Mouse (Mus musculus) liver, embryonic 15.5 days (tissue): ENCODE data around the gene Atp6v1g1. TPM values are rescaled to one million over a fixed set of nuclear protein-coding genes. Genes with fewer than 3 reads are reported as not detected.
A peak's percentile ranks its signal among the peaks of the same experiment; 100 is the strongest.

Source experiments
- ATAC-seq: fragments of 200-750 bp; cut with Nextera tagmentation; 2 replicates; pipeline ENCODE4 v1.8.0; 2017; ENCODE audit warnings: moderate number of reproducible peaks, mild to moderate bottlenecking, moderate library complexity; ENCODE audit not compliant: insufficient read depth
- H3K27ac ChIP-seq: fragments of 300-500 bp; sonication (generic); replicated peaks from 2 replicates; pipeline ENCODE4 v1.5.1; 2015; ENCODE audit warnings: mild to moderate bottlenecking, inconsistent platforms
- H3K27me3 ChIP-seq: fragments of 300-500 bp; sonication (generic); 2 replicates; pipeline ENCODE4 v1.6.1; 2015; ENCODE audit warnings: mild to moderate bottlenecking, inconsistent platforms
- H3K36me3 ChIP-seq: fragments of 300-500 bp; sonication (generic); replicated peaks from 2 replicates; pipeline ENCODE4 v1.6.1; 2015; ENCODE audit warnings: moderate library complexity, mild to moderate bottlenecking, inconsistent platforms
- H3K4me1 ChIP-seq: fragments of 300-500 bp; sonication (generic); replicated peaks from 2 replicates; pipeline ENCODE4 v1.6.1; 2015; ENCODE audit warnings: inconsistent platforms
- H3K4me2 ChIP-seq: fragments of 300-500 bp; sonication (generic); 2 replicates; pipeline ENCODE4 v1.6.1; 2015; ENCODE audit warnings: moderate library complexity, mild to moderate bottlenecking, inconsistent platforms
- H3K4me3 ChIP-seq: fragments of 300-500 bp; sonication (generic); replicated peaks from 2 replicates; pipeline ENCODE4 v1.5.1; 2015; ENCODE audit warnings: mild to moderate bottlenecking, inconsistent platforms
- H3K9ac ChIP-seq: fragments of 300-500 bp; sonication (generic); 2 replicates; pipeline ENCODE4 v1.6.1; 2015; ENCODE audit warnings: moderate library complexity, mild to moderate bottlenecking, inconsistent platforms
- H3K9me3 ChIP-seq: fragments of 300-500 bp; sonication (generic); replicated peaks from 2 replicates; pipeline ENCODE4 v1.6.1; 2016; ENCODE audit warnings: inconsistent platforms
- WGBS: fragments of 180-500 bp; shearing (Covaris S2); methylation state at CpG from one replicate; pipeline ENCODE4 v1.1.7; 2015; ENCODE audit warnings: mixed read lengths; ENCODE audit not compliant: insufficient replicate concordance; 5-methylcytosine and 5-hydroxymethylcytosine counted together
- polyA plus RNA-seq: library from polyadenylated mRNA; unstranded; fragments of >200 nt; fragmentation: Nextera tagmentation; extraction: Ambion mirVana; gene quantifications from 2 replicates; pipeline ENCODE4 v1.2.1, GENCODE M21; 2015

Gene Atp6v1g1
- polyA plus RNA-seq, 1 experiment from 2014 or later: 128 TPM

DNA sequence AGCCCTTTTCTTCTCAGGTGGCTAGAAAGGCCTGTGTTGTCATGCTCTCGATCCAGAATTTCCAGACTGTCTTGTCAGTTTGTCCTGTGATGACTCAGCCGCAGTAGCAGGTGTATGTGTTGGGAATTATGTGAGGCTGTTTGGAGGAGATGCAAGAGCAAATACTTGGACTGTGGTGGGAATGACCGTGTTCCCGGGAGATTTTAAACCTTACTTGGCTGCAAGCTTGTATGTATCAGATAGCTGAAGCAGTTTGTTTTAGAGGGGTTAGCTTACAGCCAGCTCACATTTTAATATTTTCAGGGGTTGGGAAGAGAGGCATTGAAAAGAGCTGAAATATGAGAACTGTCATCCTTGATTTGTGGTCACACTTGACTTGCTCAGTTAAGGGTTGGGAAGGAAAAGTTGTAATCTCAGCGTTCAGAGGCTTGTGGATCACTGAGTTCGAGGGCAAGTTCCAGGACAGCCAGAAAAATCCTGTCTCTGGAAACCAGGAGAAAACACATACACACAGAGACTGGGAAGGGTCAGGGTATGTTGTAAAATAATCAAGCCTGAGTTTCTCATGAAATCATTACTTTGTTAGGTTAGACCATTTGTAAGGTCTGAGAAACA, 2.0 kb downstream of the Atp6v1g1 start:
- 0 out of 2 replicates have a peak overlapping the region, but pooled peaks have one; percentile 79 for H3K9ac ChIP-seq
- H3K27me3 ChIP-seq: no peaks in the 10 kb centered on the region
- no peak for ATAC-seq
- peaks cover 39% of the 10 kb centered on the region for H3K4me1 ChIP-seq
- H3K4me2 ChIP-seq: peak overlapping the region; percentile 79
- peaks cover 28% of the 10 kb centered on the region for H3K36me3 ChIP-seq
- H3K9me3 ChIP-seq: no peaks in the 10 kb centered on the region
- 71% methylated on average over 6 of the region's 6 CpGs for WGBS
- H3K4me3 ChIP-seq: peak overlapping the region; percentile 78
- H3K27ac ChIP-seq: no peak overlapping the region

DNA sequence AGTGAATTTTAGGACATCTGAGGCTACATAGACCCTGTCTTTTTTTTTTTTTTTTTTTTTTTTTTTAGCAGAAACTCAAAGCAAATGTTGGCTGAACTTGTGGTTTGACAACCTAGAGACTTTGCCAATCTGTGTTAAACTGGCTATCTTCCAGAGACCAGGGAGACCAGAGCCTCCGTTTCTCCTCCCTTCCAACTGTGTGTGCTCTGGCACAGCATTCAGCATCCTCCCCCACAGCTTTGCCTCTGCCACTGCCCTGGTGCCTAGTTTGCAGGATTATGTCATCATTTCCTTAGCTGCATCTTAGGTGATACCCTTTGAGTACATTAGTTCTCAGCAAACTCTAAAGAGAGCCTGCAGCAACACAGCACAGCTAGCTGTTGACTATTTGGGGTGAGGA, 3.2 kb downstream of the Atp6v1g1 start:
- H3K9me3 ChIP-seq: no peaks in the 10 kb centered on the region
- no peaks in the 10 kb centered on the region for H3K27me3 ChIP-seq
- WGBS: 75% methylated on average over 1 of the region's 1 CpGs
- no peak for ATAC-seq
- no peak overlapping the region for H3K4me3 ChIP-seq
- H3K4me2 ChIP-seq: no peak overlapping the region
- peaks cover 39% of the 10 kb centered on the region for H3K4me1 ChIP-seq
- H3K27ac ChIP-seq: no peak overlapping the region
- peaks cover 40% of the 10 kb centered on the region for H3K36me3 ChIP-seq
- H3K9ac ChIP-seq: no peak overlapping the region

DNA sequence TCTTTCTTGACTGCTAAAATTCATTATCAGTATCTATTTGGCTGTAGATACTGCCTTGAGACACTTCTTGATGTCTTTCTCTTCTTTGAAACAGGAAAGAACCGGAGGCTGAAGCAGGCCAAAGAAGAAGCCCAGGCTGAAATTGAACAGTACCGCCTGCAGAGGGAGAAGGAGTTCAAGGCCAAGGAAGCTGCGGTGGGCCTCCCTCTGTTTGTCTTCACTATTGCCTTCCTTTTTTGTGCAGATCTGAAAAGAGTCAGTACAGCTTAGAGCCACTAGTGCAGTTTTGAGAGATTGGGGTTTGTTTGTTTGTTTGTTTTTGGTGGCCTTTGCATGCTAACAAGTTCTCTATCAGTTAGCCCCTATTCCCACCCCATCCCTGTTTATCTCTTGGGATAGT, 3.9 kb downstream of the Atp6v1g1 start:
- no peak for ATAC-seq
- Histone ChIP-seq H3K27ac (no peak overlapping the region), H3K36me3 (peaks cover 43% of the 10 kb centered on the region), H3K9ac (no peak overlapping the region), H3K4me3 (no peak overlapping the region), H3K4me2 (no peak overlapping the region), H3K27me3 (no peaks in the 10 kb centered on the region), H3K4me1 (peaks cover 39% of the 10 kb centered on the region), H3K9me3 (no peaks in the 10 kb centered on the region)
- WGBS: 81% methylated on average over 3 of the region's 3 CpGs

- Histone ChIP-seq H3K4me1 (peaks cover 40% of the 10 kb centered on the region), H3K27me3 (no peaks in the 10 kb centered on the region), H3K9me3 (no peaks in the 10 kb centered on the region), H3K36me3 (peaks cover 43% of the 10 kb centered on the region), H3K9ac (no peak overlapping the region), H3K27ac (no peak overlapping the region), H3K4me3 (no peak overlapping the region), H3K4me2 (no peak overlapping the region)
- no peak for ATAC-seq
- 81% methylated on average over 3 of the region's 3 CpGs for WGBS
These were observed 6.3 kb downstream of the Atp6v1g1 start for GRCm38 (mm10) chr4:63550908-63551307.

DNA sequence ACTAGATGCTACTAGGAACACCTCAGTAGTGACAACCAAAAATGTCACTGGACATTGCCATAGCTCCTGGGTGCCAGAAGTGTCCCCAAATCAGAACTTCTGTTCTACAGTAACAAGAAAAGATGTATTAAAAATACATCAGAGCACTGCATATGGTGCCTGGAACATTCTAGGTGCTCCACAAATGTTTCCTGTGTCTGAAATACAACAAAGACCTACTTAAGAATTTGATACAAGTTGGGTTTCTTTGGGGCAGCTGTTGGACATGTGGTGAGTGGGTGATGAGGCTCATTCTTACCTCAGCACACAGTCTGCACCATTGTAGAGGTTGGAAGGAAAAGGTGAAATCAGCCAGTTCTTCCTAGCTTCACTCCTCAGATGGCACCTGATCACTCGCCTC, 8.3 kb downstream of the Atp6v1g1 start:
- Histone ChIP-seq H3K27me3 (no peaks in the 10 kb centered on the region), H3K36me3 (peaks cover 42% of the 10 kb centered on the region), H3K4me1 (peaks cover 39% of the 10 kb centered on the region), H3K27ac (no peak overlapping the region), H3K4me2 (no peak overlapping the region), H3K9ac (no peak overlapping the region), H3K9me3 (no peaks in the 10 kb centered on the region), H3K4me3 (no peak overlapping the region)
- ATAC-seq: no peak
- 71% methylated on average over 1 of the region's 1 CpGs for WGBS

DNA sequence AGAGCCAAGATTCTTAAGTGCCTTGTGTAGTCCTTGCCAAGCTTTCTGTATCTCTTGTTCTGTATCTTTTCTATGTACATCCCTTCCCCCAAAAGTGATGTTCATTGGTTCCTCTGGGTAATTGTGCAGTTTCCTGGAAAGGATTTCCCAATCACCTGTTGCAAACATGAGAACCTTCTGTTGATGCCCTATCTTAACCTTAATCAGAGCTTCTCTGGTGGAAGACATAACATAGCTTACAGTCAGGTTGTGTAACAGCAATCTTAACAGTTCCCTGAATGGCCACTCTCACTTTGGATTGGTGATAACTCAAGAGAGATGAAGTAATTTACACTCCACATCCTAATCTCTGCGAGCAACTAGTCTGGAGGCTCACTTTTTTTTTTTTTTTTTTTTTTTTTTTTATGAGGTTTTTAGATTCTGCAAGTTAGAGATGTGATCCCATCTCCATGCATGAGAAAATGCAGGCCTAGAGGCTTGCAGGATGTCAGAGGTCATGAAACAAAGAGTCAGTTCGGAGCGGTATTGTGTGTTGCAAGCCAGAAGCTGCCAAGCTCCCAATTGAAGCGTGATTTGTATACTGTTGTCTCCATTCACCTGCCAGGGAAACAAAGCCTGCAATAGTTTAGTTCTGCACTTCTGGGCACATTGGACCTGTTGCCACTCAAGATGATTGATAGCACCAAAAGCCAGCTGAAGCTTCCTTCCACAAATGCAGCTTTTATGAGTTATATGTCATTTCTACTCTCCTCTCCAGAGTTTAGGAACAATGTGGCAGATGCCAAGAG, 9.4 kb downstream of the Atp6v1g1 start:
- Histone ChIP-seq H3K27me3 (no peaks in the 10 kb centered on the region), H3K36me3 (peaks cover 34% of the 10 kb centered on the region), H3K4me1 (peaks cover 47% of the 10 kb centered on the region), H3K4me3 (no peak overlapping the region), H3K9ac (no peak overlapping the region), H3K27ac (no peak overlapping the region), H3K9me3 (no peaks in the 10 kb centered on the region), H3K4me2 (no peak overlapping the region)
- WGBS: 73% methylated on average over 4 of the region's 4 CpGs
- no peak for ATAC-seq

DNA sequence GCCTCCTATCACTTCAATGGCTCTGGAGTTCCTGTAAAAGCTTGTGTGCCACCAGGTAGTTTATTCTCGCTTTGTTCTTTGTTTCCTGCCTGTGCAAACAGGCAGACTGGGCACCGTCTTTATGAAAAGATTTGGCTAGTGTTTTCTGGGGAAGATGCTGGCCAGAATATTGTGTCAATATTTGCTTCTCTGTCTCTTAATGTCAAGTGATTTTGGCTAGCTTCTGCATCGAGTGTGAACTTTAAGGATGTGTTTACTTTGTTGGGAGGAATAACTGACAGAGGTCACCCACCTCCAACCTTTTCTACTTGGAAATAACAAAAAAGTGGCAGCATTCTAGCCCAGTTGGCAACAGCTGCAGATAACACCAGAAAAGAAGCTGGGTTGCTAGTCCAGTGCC, 10.0 kb downstream of the Atp6v1g1 start:
- no peak for ATAC-seq
- WGBS: 67% methylated on average over 3 of the region's 3 CpGs
- peak overlapping the region; percentile 54 for H3K27ac ChIP-seq

GRCm38 (mm10) chr4:63555111-63555510, 10.5 kb downstream of the Atp6v1g1 start:
- H3K9me3 ChIP-seq: no peaks in the 10 kb centered on the region
- H3K9ac ChIP-seq: no peak overlapping the region
- H3K4me1 ChIP-seq: peaks cover 58% of the 10 kb centered on the region
- WGBS: 84% methylated on average over 2 of the region's 2 CpGs
- H3K4me3 ChIP-seq: no peak overlapping the region
- no peaks in the 10 kb centered on the region for H3K27me3 ChIP-seq
- peaks cover 26% of the 10 kb centered on the region for H3K36me3 ChIP-seq
- peak overlapping the region; percentile 54 for H3K27ac ChIP-seq
- H3K4me2 ChIP-seq: no peak overlapping the region
- ATAC-seq: no peak

More for the DNA sequence above, 10.0 kb downstream of the Atp6v1g1 start:
- Histone ChIP-seq H3K36me3 (peaks cover 27% of the 10 kb centered on the region), H3K9ac (no peak overlapping the region), H3K9me3 (no peaks in the 10 kb centered on the region), H3K4me1 (peaks cover 53% of the 10 kb centered on the region), H3K4me3 (no peak overlapping the region), H3K27me3 (no peaks in the 10 kb centered on the region), H3K4me2 (no peak overlapping the region)

- H3K9me3 ChIP-seq: no peaks in the 10 kb centered on the region
- whole genome bisulfite sequencing: 54% methylated on average over 5 of the region's 5 CpGs
- H3K36me3 ChIP-seq: peaks cover 14% of the 10 kb centered on the region
- H3K4me2 ChIP-seq: no peak overlapping the region
- ATAC-seq: no peak
- H3K4me3 ChIP-seq: no peak overlapping the region
- peaks cover 73% of the 10 kb centered on the region for H3K4me1 ChIP-seq
- H3K27ac ChIP-seq: peak overlapping the region; percentile 79; the same call in 1 of the 2 replicates
- no peaks in the 10 kb centered on the region for H3K27me3 ChIP-seq
- no peak overlapping the region for H3K9ac ChIP-seq
These were observed 12.1 kb downstream of the Atp6v1g1 start for GRCm38 (mm10) chr4:63556665-63557064.

- H3K9me3 ChIP-seq: no peaks in the 10 kb centered on the region
- H3K27me3 ChIP-seq: no peaks in the 10 kb centered on the region
- peak overlapping the region; percentile 71 for H3K4me3 ChIP-seq
- peaks cover 79% of the 10 kb centered on the region for H3K4me1 ChIP-seq
- ATAC-seq: no peak
- H3K4me2 ChIP-seq: peak overlapping the region; percentile 93
- H3K27ac ChIP-seq: peak overlapping the region; percentile 79
- WGBS: 32% methylated on average over 16 of the region's 16 CpGs
- H3K36me3 ChIP-seq: peaks cover 6% of the 10 kb centered on the region
- peak overlapping the region; percentile 74; the same call in 1 of the 2 replicates for H3K9ac ChIP-seq
These were observed 12.8 kb downstream of the Atp6v1g1 start for GRCm38 (mm10) chr4:63557124-63558059.
